Mouse (Mus musculus): ENCODE data around the gene Rab5if. TPM values are rescaled to one million over a fixed set of nuclear protein-coding genes. Genes with fewer than 3 reads are reported as not detected.
"Not testable (repeated sequence)": the region's sequence is repeated elsewhere in the genome, so short reads cannot be mapped to it uniquely, and the experiment has no call there.

Gene Rab5if
- total RNA-seq, 2 experiments from 2014 or later: 277 to 282 TPM

DNA sequence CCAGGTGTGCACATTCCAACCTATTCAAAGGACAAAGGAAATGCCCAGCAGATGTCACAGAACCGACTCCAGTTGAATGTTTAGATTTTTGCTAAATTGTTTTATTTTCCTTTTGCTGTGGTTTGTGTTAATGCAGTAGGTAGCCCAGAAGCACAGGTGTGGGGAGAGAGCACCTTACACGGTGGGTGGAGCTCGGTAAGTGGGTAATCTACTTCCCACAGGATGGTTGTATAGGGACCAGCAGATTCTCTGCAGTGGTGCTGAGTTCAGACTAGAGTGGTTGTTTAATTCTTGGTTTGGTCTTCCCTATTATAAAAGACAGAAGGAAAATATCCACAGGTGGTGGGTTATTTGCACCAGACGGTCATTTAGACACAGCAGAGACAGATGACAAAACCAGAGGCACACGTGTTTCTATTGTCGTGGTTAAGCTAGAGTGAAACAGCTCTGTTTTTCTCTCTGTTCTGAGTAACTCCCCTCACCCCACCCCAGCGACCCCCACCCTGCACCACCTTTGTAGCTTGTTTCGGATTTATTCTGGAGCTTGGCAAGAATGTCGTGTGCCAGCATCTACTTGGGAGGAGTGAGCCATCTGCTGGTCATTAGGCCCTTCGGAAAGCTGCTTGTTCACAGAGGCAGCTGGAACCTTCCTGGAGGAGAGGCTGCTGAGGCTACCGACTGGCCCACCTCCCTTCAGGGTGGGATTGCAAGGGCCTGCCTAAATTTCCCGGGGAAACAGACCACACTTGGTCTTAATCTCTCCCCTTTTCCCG lies 8.7 kb upstream of the Rab5if start:
- peak; percentile 47 for DNase-seq

DNA sequence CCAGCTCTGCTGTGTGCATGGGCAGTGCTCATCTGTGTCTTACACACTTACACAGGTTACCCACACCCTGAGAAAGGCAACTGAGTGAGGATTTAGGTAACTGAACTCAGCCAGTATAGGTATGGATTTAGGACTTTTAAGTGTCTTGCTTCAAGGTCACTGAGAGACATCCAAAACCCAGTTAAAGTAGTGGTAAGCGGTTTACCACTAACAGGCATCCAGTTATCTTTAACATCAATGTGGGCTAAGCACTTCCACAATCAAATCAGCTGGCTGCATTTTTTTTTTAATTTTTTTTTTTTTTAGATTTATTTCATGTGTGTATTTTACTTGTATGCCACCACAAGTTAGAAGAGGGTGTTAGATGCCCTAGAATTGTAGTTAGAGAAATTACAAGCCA lies 6.6 kb upstream of the Rab5if start:
- no peak for DNase-seq

DNA sequence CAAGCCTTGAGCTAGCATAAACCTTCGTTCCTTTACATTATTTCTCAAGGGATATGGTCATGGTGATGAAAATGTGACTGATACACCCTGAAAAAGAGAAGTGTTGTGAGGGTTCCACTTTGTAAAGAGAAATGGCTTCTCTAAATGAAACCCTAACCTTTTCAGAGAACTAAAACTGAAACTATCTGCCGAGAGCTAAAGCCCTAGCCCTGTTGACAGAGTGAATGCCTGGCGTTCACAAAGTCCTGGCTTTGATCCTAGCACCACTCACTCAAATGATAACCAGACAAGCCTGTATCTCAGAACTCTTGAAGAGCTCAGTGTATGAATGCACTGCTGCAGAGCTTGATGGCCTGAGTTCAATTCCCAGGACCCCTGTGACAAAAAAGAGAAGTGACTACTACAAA lies 5.5 kb upstream of the Rab5if start:
- no peak for DNase-seq

DNA sequence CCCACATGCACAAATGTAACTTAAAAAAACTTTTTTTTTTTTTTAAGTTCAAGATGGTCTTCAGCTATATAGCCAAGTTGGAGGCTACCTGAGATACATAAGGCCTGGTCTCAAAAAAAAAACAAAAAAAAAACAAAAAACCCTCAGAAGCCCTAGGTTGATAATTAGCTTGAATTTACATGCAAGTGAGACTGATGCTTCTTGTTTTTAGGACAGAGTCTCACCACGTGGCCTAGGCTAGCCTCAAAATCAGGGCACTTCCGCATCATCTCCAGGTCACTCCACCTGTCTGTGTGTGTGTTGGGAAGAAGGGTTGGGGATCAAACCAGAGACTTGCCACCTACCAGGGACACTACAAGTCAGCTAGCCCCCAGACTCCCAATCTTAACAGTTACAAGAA lies 5.1 kb upstream of the Rab5if start, which contains the start of gene 4930518I15Rik:
Gene 4930518I15Rik (minus strand): TSS at position 112 of the 400 bp plus-strand sequence.
- DNase-seq: no peak

DNA sequence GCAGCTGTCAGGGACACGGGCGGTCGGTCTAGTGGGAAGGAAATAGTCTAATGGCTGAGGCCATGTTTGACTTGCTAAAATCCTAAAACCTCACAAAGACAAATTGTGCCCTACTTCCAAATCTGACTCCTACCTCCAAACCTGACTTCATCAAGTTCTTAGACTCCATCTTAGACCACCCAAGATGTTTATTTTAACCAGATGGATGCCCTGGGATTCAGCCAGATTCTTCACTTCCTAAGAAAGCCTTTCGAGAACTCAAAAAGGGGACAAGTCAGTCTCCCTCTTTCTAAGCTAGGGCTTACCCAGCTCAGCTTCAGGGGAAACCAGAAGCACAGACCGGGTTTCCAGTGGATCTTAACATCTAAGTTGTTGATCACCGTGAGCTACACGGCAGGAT lies 4.3 kb upstream of the Rab5if start:
- no peak for DNase-seq

DNA sequence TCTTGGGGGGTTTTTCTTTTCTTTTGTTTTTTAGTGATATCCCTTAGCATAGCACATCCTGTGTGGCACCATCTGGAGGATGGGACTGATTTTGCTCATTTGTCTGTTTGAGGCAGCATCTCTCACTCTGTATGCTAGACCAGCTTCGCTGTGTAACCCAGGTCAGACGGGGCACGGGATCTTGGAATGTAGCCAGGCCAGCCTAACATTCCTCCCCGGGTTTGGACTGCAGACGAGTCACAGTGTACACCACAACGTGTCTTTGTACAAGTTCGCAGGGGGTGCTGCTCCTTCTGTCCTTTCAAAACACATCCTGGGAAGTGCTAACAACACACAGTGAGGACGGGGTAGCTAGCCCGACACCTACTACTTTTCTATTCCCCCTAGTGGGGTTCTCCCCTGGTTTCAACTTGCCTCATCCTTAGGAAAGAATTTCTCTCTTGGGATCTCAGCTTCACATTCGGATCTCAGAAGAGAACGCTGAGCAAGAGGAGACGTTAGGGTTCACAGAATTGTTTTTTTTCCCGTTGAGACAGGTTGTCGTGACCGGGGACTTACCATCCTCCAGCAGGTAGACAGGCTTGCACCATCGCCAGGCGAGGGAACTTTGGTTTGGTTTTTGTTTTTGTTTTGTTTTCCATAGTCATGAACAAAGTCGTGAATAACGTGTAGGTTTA lies 749 bp upstream of the Rab5if start:
- peak; percentile 62 for DNase-seq

DNA sequence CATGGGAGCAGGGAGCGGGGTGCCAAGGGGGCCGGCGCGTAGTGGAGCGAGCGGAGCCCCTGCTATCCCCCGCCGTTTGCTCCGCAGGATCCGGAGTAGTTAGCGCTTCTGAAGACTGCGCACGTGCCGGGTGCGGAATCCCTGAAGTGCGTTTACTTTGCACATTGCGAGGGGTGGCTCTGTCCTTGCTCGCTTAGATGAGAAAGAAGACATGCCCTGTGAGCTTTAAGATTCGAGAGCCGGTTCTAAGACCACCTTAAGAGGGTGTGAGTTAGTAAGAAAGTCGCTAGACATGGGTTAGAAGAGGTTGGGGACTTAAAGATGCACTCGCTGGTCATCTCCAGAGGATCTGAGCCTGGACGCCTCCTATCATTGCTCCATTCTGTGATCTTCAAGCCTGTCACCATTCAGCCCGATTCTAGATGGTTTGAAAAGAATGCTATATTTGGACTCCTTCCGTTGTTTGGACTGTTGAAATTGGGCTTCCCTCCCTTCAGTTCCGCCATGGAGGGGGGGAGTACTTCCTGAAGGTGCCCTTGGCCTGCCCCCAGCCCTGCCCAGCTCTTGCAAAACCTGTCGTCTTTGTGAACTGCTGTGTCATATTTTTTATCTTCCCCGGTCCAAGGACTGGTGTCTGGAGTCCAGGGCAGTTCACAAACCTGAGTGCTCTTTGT lies 696 bp downstream of the Rab5if start:
- DNase-seq: peak; percentile 83

DNA sequence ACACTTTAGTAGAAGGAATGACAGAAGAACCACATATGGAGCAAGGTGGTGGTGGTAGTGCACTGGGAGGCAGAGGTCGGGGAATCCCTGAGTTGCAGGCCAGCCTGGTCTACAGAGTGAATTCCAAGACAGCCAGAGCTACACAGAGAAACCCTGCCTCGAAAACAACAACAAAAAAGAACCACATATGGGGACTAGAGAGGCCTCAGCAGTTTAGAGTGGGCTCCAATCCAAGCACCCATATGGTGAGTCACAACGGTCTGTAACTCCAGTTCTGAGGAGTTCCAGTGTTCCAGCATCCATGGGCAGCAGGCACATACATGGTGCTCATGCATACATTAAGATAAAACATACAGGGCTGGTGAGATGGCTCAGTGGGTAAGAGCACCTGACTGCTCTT lies 1.6 kb downstream of the Rab5if start:
- DNase-seq: no peak

DNA sequence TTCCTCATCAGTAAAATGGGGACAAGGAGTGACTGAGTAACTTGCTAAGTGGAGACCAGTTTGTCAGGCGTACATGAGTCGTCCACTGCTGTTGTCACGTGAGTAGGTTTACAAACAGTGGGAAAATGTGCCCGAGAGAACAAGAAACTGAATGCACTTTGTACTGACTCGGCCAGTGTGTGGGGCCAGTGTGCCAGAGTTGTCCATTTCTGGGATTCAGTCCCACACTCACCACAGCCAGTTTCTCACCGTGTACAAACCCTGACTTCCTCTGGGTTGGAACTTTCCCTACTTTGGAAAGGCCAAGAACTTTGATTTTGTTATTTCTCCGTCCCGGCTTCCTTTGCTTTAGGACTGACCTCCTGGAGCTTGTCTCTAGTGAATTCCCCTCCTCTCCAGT lies 6.1 kb downstream of the Rab5if start:
- peak; percentile 61 for DNase-seq

DNA sequence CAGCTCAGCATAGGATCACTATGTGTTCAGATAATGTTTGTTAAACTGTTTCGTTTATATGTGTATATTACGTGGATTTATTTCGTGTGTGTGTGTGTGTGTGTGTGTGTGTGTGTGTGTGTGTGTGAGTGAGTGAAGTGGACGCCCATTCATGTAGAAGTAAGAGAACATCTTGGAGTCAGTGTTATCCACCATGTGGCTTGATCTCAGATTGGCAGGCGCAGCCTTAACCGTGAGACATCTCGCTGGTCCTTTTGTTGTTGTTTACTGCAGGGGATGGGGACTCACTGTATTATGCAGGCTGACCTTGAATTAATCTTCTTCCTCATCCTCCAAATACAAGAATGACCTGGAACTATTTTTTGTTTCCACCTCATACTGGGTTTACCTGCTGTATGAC lies 6.6 kb downstream of the Rab5if start:
- no peak for DNase-seq

DNA sequence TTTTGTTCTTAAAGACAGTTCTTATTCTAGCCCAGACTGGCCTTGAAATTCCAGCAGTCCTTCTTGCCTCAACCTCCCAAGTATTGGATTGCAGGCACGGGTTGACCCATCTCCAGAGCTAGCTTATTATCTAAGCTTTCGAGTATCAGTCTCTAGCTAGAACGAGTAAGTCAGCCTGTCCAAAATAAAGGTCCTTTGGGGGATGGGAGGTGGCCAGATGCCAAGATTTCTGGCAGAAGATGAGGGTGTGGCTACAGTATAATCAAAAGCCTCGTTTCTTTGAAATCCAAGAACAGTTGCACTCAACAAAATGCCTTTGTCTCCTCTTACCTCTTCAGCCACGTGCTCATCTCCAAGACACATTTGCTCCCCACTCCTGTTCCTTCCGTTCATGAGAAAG lies 7.6 kb downstream of the Rab5if start:
- peak; percentile 82 for DNase-seq

DNA sequence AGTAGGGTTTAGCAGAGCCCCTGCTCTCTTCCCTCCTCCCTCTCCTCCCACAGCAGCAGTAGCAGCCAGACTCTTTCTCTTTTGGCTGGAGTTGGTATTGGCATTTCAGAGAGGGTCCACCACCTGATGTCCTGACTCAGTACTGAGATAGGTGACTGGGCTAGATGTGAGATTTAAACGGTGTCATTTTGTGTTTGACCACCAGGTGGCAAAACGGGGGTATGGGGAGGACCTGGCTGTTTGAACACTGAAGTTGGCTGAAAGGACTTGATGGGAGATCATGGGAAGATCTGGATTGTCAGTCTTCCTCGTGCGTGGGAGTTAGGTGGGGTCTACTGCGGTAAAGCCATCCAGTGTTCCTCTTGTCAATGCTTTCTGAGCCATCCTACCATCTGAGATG lies 10.7 kb downstream of the Rab5if start:
- DNase-seq: peak; percentile 62

DNA sequence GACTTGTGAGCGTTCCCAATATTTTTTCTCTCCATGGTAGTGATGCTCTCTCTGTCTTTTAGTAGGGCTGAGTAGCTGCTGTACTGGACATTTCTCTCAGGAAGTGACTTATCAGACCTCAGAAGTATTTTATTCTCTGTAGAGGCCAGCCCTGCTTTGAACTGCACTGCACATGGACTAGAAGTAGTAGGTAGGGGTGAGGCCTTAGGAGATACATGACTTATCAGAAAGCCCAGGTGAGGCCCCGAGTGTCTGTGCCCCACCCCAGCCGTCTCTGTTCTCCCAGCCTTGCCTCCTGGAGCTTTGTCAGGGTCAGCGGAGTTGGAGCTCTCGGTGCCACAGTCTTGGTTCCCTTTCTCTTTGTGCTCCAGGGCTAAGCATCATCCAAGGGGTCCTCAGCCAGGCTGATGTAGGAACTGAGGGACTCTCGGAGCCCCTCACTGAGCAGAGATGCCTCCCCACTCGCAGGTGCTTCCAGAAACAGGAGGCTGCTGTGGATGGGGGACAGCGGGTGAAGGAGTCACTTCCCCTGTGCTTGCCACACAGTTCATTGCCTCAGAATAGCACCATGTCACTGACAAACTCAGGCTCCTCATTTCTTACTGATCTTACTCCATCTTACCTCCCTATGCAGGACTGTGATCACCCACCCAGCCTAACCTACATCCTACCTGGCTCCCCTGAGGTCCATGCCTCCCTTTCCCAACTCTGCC lies 11.3 kb downstream of the Rab5if start:
- DNase-seq: no peak

DNA sequence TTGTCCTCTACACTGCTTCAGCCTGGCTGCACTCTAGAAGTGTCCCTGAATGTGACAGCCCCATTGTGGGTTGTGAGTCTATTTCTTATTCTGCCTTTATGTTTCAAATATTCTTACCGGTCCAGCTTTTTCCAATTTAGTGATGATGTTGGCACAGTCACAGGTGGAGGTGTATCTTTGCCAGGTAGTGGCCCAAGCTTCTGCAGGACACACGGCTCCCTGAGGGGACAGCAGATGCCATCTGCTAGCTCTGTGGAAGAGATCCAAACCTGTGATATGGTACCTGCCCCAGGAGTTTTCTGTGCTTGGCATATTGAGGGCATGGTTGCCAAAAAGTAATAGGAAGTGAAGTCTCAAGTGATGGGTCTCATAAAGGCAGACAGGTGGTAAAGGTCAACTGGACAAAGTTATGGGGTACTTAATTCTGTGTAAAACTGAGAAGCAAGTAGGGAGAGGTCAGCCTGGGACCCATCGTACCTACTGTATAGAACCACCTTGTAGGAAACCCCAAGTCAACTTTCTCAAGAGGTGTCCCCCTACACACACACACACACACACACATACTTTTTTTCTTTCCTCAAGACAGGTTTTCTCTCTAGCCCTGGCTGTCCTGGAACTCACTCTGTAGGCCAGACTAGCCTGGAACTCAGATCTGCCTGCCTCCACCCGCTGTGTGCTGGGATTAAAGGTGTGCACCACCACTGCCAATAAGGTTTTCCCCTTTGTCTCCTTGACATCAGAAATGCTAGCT lies 12.0 kb downstream of the Rab5if start:
- no peak for DNase-seq

DNA sequence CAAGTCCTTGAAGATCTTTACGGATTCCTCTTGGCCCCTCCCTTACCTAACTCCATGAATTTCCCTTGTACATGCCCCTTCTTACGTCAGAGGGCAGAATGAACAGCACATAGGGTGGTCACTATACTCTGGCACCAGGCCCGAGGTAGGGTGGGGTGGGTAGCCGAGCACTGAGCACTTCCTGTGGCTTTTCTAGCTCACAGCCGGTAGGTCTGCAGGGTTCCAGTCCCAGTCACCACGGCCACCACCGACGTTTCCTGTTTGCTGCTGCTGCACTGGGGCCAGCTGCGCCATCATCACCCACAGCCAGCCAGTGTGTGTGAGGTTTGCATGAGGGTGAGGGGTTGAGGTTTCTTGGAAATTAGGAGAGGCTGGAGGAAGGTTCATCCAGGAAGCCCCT lies 14.8 kb downstream of the Rab5if start:
- no peak for DNase-seq

DNA sequence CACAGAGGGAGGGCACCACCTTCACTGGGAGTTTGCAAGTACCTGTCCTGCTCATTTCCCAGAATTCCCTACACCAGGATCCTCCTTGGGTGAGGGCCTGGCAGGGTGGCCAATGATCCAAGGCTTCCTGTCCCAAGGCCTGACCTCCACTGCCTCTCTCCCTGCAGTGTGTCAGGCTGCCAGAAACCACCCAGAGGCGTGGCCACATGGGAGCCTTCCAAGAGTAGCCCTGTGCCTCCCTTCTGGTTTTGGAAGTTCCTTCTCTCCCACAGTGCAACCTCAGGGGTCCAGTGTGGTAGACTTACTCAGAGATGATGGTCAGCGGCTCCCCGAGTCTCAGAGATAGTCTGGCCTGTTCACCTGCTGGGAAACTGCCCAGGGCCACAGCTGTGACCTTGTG lies 16.6 kb downstream of the Rab5if start:
- peak; percentile 68 for DNase-seq

DNA sequence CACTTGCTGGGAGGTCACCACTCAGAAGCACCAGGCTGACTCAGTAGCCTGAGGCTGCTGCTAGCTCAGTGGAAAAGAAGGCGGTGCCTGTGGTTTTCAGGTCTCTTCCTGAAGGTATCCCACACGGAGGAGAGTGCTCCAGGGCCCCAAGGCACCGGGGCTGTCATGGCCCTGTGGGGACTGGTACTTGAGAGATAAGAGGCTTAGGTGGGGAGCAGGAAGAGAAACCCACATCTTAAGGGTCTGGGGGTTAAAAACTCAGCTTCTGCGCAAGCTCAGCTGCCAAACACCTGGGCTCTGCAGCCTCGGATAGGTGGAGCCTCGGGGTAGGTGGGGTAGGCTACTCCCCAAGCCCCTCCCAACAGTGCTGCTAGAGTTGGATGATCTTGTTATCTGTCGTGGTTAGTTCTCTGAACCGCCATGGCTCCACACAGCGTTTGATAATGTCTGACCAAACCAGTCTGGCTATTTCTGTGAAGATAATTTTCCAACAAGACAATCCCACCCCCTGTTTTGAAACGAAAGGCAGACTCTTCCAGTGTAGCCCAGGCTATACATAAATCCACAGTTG lies 19.6 kb downstream of the Rab5if start:
- no peak for DNase-seq

DNA sequence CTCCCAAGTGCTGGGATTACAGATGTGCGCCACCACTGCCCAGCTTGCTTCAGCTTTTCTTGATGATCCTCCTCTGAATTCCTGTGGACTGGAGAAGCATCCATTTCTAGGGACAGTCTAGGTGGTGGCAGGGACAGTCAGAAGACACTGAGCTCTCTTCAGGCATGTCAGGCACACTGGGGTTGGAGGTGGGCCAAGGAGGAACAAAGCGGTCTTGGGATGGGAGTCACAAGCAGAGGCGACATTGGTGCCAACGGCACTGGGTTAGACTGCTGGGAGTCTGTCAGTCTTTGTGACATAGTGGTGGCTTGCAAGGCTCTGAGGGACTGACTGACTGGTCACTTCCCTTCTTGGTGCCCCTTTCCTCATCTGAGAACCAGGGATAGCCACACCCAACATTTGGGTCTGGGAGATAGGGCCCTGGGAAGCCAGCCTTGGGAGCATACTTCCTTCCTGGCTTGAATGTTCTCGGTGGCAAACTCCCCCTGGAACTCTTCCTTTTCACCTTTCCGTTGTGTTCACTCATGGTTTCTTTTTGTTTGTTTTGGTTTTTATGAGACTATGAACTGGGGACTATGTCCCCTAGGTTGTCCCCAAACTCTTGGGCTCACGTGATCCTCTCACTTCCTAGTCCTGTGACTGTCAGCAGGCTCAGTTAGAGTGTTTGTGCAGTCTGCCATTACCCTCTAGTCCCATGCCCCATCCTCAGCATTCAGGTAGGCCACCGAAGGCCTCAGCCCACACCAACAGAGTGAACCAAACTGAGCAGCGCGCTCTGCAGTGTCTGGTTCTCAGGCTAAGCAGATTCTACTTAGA lies 21.7 kb downstream of the Rab5if start:
- DNase-seq: no peak

DNA sequence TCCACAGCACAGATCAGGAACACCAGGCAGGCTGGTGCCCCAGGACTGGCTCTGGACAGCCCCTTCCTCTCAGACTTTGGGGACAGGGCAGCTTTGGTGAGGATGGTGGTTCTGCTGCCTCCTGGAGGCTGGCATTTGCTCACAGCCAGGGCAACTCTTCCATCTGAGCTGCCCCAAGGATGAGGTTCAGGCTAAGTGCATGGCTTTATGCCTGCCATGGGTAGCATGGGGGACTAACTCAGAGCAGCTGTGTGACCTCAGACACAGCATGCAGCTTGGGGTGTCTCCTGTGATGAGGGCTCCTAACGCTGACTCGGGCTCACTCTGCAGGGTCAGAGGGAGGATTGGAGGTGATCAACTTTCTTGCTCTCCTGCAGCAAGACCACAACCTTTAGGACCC lies 22.7 kb downstream of the Rab5if start:
- not testable (repeated sequence) for DNase-seq

DNA sequence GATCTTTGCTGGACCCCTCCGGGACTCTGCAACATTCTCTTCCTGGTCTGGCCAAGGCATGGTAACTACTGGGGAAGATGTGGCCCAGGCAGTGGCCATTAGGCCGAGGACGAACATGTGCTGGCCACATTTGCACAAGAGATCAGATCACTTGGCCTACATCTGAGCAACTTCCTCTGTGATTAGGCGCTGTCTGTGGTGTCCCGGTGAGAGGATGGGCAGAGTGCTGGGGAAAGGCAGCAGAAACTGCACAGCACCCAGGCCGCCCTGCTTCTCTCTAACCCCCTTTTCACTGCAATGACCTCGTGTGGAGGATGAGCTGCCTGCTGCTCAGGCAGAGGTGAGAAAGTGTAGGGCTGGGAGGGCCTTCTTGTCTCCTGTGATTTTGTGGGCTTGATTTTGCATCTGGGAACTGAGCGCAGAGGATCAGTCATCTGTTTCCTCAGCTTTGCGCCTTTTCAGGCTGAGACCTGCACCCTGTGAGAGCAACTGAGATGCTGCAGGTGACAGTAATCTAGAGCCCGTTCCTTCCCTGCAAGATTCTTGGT lies 23.2 kb downstream of the Rab5if start:
- DNase-seq: no peak
